Mouse (Mus musculus): ENCODE data around the gene Gm815.

- TF ChIP-seq POLR2A (IDR thresholded peaks at IDR 0.05; ENCODE audit: insufficient read length, low read depth) (no peak), MAX (IDR thresholded peaks at IDR 0.05; ENCODE audit: low read depth) (no peak), E2F4 (IDR thresholded peaks at IDR 0.05; ENCODE audit: insufficient read depth) (no peak), TCF12 (IDR thresholded peaks at IDR 0.05; ENCODE audit: insufficient read depth, poor library complexity, severe bottlenecking) (no peak), POLR2AphosphoS2 (IDR thresholded peaks at IDR 0.05; ENCODE audit: insufficient read length, low read depth) (no peak), USF1 (IDR thresholded peaks at IDR 0.05; ENCODE audit: low read depth) (no peak), CEBPB (IDR thresholded peaks at IDR 0.05; ENCODE audit: insufficient read depth, poor library complexity, severe bottlenecking) (no peak), MYOD1 (IDR thresholded peaks at IDR 0.05; ENCODE audit: control insufficient read depth in 1 of 3, insufficient read length in 2 of 3, low read depth in 2 of 3) (no peak), REST (IDR thresholded peaks at IDR 0.05; ENCODE audit: insufficient read depth, insufficient read length) (no peak), MYOG (IDR thresholded peaks at IDR 0.05; ENCODE audit: control insufficient read depth in 1 of 3, insufficient read depth in 1 of 3, insufficient read length in 2 of 3, low read depth in 2 of 3) (no peak), SRF (IDR thresholded peaks at IDR 0.05; ENCODE audit: control insufficient read depth, insufficient read length, low read depth) (no peak), TCF3 (IDR thresholded peaks at IDR 0.05; ENCODE audit: insufficient read length, low read depth) (no peak)
Observed at GRCm38 (mm10) chr19:26846017-26846285, 39.7 kb upstream of the Gm815 start.
